Mouse (Mus musculus) bone marrow macrophage, adult 2 months (primary cell): Measurements from ENCODE around the gene Fyttd1.

Source experiments
- CTCF ChIP-seq: IDR thresholded peaks from 2 replicates; pipeline ENCODE4 v1.5.1; 2012; ENCODE audit warnings: low read depth, mild to moderate bottlenecking, low read length, moderate library complexity
- POLR2A ChIP-seq: IDR thresholded peaks from 2 replicates; pipeline ENCODE4 v1.6.1; 2012; ENCODE audit warnings: mild to moderate bottlenecking, low read depth, low read length, borderline replicate concordance

DNA sequence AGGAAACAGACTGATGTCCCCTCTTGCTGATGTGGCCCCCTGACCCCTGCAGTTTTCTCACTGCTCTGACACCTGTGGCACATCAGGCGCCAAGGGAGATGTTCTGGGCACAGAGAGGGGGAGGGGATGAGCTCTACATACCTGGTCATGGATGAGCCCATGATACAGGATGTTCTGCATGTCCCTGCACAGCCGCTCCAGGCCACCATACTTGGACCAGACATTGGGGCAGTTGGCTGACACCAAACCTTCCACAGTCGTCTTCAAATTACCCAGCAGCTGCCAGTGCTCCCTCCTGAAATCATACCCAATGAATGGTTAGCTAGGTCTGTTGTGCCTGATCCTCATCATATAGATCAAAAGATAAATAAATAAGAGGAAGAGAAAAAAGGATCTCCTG is 20.5 kb upstream of the Fyttd1 start:
- TF ChIP-seq POLR2A, result no peak
- no peak for TF ChIP-seq CTCF
